ENCODE assay signal across 8 mouse cellular contexts in the genomic region with DNA sequence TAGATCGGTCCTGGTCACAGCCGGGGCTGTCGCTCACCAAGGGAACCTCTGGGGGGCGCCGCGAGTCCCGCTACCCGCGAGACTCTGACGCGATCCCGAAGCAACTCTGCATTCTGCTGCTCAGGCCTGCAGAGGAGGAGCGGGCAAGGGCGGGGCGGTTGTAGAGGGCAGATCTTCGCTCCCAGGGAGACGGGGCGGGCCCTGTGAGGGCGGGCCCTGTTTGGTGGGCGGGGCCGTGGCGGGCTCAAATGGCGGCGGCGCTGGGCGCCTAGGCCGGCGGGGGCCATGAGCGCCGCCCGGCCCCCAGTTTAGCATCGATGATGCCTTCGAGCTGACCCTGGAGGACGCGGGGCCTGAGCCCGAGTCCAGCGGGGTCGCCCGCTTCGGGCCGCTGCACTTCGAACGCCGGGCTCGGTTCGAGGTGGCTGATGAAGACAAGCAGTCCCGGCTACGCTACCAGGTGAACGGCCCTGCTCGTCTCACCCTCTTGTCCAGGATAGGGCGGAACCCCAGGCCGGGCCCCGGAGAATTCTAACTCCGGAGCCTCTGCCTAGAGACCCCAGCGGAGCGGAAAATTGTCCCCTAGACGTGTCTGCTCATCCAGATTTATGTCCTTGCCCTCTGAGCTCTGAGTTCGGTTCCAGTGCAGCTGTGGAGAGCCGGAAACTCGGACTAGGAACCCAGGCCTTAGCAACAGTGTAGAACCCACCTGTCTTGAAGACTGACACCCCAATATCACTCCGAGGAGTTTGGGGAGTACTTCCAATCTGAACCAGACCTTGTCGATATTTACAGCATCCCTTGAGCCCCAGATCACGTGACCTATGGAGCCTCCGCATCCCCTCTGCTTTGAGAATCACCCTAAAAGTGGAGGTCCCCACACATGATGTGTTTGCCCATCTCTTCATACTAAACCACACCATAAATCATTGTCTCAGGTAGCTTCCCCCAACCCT. TPM values are rescaled to one million over a fixed set of nuclear protein-coding genes. Genes with fewer than 3 reads are reported as not detected.
A peak's percentile ranks its signal among the peaks of the same experiment; 100 is the strongest.
DNase-seq lines count a peak whose midpoint lies in the region; ATAC-seq lines count a peak whose summit lies in the region.

Gene Aip, minus strand, starts transcription at position 118 of the 956 bp plus-strand sequence.

- H3K9ac ChIP-seq in hindbrain, embryonic 16.5 days (ENCODE audit: low read depth, low read length) = peak within 1 kb of the TSS; percentile 93

- H3K27ac ChIP-seq in hindbrain, embryonic 16.5 days (ENCODE audit: low read depth, low read length) = peak within 1 kb of the TSS; percentile 77
- peak within 1 kb of the TSS; percentile 92 for H3K27ac ChIP-seq in macrophage

- peaks cover 16% of the 10 kb centered on the region; the same call in 1 of the 2 replicates for H3K79me2 ChIP-seq in macrophage (ENCODE audit: inconsistent target)

- H3K27me3 ChIP-seq in hindbrain, embryonic 16.5 days (replicated peaks; ENCODE audit: control insufficient read depth, insufficient read depth, low read length) = no peaks in the 10 kb centered on the region

- peaks cover 17% of the 10 kb centered on the region for H3K36me3 ChIP-seq in hindbrain, embryonic 16.5 days (ENCODE audit: control insufficient read depth, insufficient read depth, low read length)
- peaks cover 29% of the 10 kb centered on the region for H3K36me3 ChIP-seq in macrophage (ENCODE audit: inconsistent target)

- under 1% methylated on average over 49 of the region's 64 CpGs for WGBS in hindbrain, embryonic 16.5 days
- under 1% methylated on average over 62 of the region's 64 CpGs for WGBS in macrophage (ENCODE audit: missing documents)

- peaks cover 9% of the 10 kb centered on the region for H3K4me1 ChIP-seq in hindbrain, embryonic 16.5 days (ENCODE audit: control insufficient read depth, insufficient read depth, low read depth, low read length)

- peak within 1 kb of the TSS; percentile 85 for H3K4me3 ChIP-seq in hindbrain, embryonic 16.5 days (ENCODE audit: low read length)
- peak within 1 kb of the TSS; percentile 87 for H3K4me3 ChIP-seq in macrophage (ENCODE audit: inconsistent target)

- peak; percentile 93 for ATAC-seq in hindbrain, embryonic 16.5 days

- peak within 1 kb of the TSS; percentile 67 for H3K4me2 ChIP-seq in hindbrain, embryonic 16.5 days (ENCODE audit: low read length)

- H3K9me3 ChIP-seq in hindbrain, embryonic 16.5 days (ENCODE audit: control insufficient read depth, low read length) = no peaks in the 10 kb centered on the region

- DNase-seq in T-cell, adult 2 months (ENCODE audit: low spot score) = peak; percentile 99
- DNase-seq in cerebellum, postnatal 36 days = peak; percentile 96 to 99
- peak; percentile 99 for DNase-seq in gastrocnemius, adult 18-20 months (ENCODE audit: low spot score)
- peak; percentile 96 to 98 for DNase-seq in left cerebral cortex, adult 18-20 months (ENCODE audit: low spot score in 2 of 2)
- peak; percentile 99 for DNase-seq in right cerebral cortex, adult 18-20 months
- peak; percentile 90 for DNase-seq in urinary bladder, postnatal 10 days (ENCODE audit: low spot score)

RNA-seq across cellular contexts. Expression of gene Aip, which starts in this region (rescaled TPM):
- total RNA-seq in gastrocnemius, adult 18-20 months (2021) = 10 to 100 TPM; 82.2 to 84.7 TPM
- polyA plus RNA-seq in hindbrain, embryonic 16.5 days (2015; fragmentation: Nextera tagmentation; extraction: Ambion mirVana) = 109 and 113 TPM in 2 replicates
- 100 to 1,000 TPM; 121 to 126 TPM for total RNA-seq in left cerebral cortex, adult 18-20 months (2021)
- 10 to 100 TPM in 24 of 26 experiments, 1 to 10 TPM in 2; 7.5 to 50.7 (median 24.5) TPM for total RNA-seq in macrophage (2018; cell fraction: chromatin; rRNA removed)
- 10 to 100 TPM; 44.4 to 92.0 (median 66.0) TPM for total RNA-seq in macrophage (2018; cell fraction: cytosol; rRNA removed)
- total RNA-seq in macrophage (2018; cell fraction: nucleus; rRNA removed) = 10 to 100 TPM; 10.9 to 44.1 (median 23.1) TPM
- 80.9 to 169 TPM (median 84.6 TPM) in 3 replicates for polyA plus RNA-seq in macrophage (2018)

Comparison
In these comparisons a context has a peak if more than half of its experiments do, and no peak if none do; other contexts are left out.
1. Peak in every context shown above with its lines: DNase-seq, ATAC-seq, H3K4me3 ChIP-seq and H3K27ac ChIP-seq.